Comparison of ENCODE assay signal across 22 mouse cellular contexts in genomic region chr8:78034687-78035086, GRCm38 (mm10).
"Had no signal": no experiment of that assay in that cellular context is flagged by ENCODE, and none has a peak within 500 bp of the region (broad histone marks: within the 10 kb centered on the region; RNA-seq: fewer than 3 reads in every experiment).

No protein-coding gene starts in this region.

- DNase-seq: kidney, adult 11 months; kidney, adult 8-10 months; kidney, postnatal 10 days; kidney, postnatal 36 days; right cerebral cortex, adult 18-20 months; right cerebral cortex, postnatal 14 days; right cerebral cortex, postnatal 4 days; thymus, adult 2 months; thymus, postnatal 14 days; thymus, postnatal 4 days had no signal

- H3K4me2 ChIP-seq: intestine, embryonic 15.5 days; kidney, embryonic 15.5 days; limb, embryonic 13.5 days; liver, embryonic 11.5 days; liver, embryonic 15.5 days; midbrain, embryonic 12.5 days; midbrain, embryonic 15.5 days; neural tube, embryonic 12.5 days; neural tube, embryonic 15.5 days had no signal

- H3K27ac ChIP-seq: intestine, embryonic 15.5 days; kidney, embryonic 15.5 days; limb, embryonic 10.5 days; limb, embryonic 13.5 days; liver, embryonic 15.5 days; macrophage; midbrain, embryonic 12.5 days; midbrain, embryonic 15.5 days; neural tube, embryonic 12.5 days; neural tube, embryonic 15.5 days; stomach, postnatal 0 days had no signal

- H3K9ac ChIP-seq: intestine, embryonic 15.5 days; kidney, embryonic 15.5 days; limb, embryonic 13.5 days; liver, embryonic 15.5 days; midbrain, embryonic 12.5 days; midbrain, embryonic 15.5 days; neural tube, embryonic 12.5 days; neural tube, embryonic 15.5 days had no signal

- H3K4me3 ChIP-seq: intestine, embryonic 15.5 days; kidney, embryonic 15.5 days; limb, embryonic 10.5 days; limb, embryonic 13.5 days; liver, embryonic 15.5 days; midbrain, embryonic 12.5 days; midbrain, embryonic 15.5 days; neural tube, embryonic 12.5 days; neural tube, embryonic 15.5 days had no signal

- H3K36me3 ChIP-seq: intestine, embryonic 15.5 days; kidney, embryonic 15.5 days; limb, embryonic 10.5 days; limb, embryonic 13.5 days; liver, embryonic 15.5 days; midbrain, embryonic 12.5 days; midbrain, embryonic 15.5 days; neural tube, embryonic 12.5 days; neural tube, embryonic 15.5 days had no signal

- H3K27me3 ChIP-seq: intestine, embryonic 15.5 days; kidney, embryonic 15.5 days; limb, embryonic 13.5 days; liver, embryonic 15.5 days; midbrain, embryonic 12.5 days; midbrain, embryonic 15.5 days; neural tube, embryonic 12.5 days; neural tube, embryonic 15.5 days had no signal

- ATAC-seq: intestine, embryonic 15.5 days; midbrain, embryonic 15.5 days had no signal

- H3K9me3 ChIP-seq: intestine, embryonic 15.5 days; kidney, embryonic 15.5 days; limb, embryonic 10.5 days; limb, embryonic 13.5 days; liver, embryonic 15.5 days; midbrain, embryonic 12.5 days; midbrain, embryonic 15.5 days; neural tube, embryonic 12.5 days; neural tube, embryonic 15.5 days had no signal

- H3K4me1 ChIP-seq: intestine, embryonic 15.5 days; kidney, embryonic 15.5 days; liver, embryonic 15.5 days; midbrain, embryonic 12.5 days; midbrain, embryonic 15.5 days; neural tube, embryonic 12.5 days; neural tube, embryonic 15.5 days had no signal
